Mouse (Mus musculus) bone marrow macrophage, adult 2 months (primary cell): Measurements from ENCODE around the gene Bcar1.

Source experiments
- CTCF ChIP-seq: IDR thresholded peaks from 2 replicates; pipeline ENCODE4 v1.5.1; 2012; ENCODE audit warnings: low read depth, mild to moderate bottlenecking, low read length, moderate library complexity
- POLR2A ChIP-seq: IDR thresholded peaks from 2 replicates; pipeline ENCODE4 v1.6.1; 2012; ENCODE audit warnings: mild to moderate bottlenecking, low read depth, low read length, borderline replicate concordance

DNA sequence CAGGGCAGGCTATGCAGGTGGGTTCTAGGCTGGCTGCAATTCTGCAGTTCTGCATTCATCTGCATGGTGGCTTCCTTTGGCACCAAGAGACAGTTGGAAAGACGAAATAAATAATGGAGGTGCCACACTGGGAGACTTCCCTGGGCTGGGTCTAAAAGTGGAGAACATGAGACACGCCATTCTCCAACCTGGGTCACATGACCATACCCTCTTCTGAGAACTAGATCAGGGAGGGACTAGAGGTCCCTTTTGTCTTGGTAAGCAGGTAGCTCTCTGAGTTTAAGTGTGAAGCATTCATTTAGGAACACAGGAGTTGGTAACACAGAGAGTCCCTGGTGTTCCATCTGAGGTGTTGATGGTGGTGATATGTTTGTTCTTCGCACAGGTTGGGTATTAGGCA lies 43.4 kb downstream of the Bcar1 start:
- TF ChIP-seq CTCF (no peak), POLR2A (no peak)
